12 mouse cellular contexts compared by ENCODE assay signal in genomic region chr11:110165822-110166221, GRCm38 (mm10). TPM values are rescaled to one million over a fixed set of nuclear protein-coding genes. Genes with fewer than 3 reads are reported as not detected.
DNase-seq lines count a peak whose midpoint lies in the region; ATAC-seq and TF ChIP-seq lines count a peak whose summit lies in the region.
"Had no signal": no experiment of that assay in that cellular context is flagged by ENCODE, and none has a peak within 500 bp of the region (broad histone marks: within the 10 kb centered on the region; RNA-seq: fewer than 3 reads in every experiment).

No protein-coding gene starts in this region.

- WGBS in intestine, embryonic 16.5 days = 41% methylated on average over 3 of the region's 3 CpGs
- WGBS in intestine, embryonic 15.5 days = 58% methylated on average over 3 of the region's 3 CpGs
- 17% methylated on average over 3 of the region's 3 CpGs for WGBS in lung, postnatal 0 days
- WGBS in lung, adult 2 months = 20% methylated on average over 3 of the region's 3 CpGs

- no peak for TF ChIP-seq POLR2A in lung, adult 2 months (IDR thresholded peaks at IDR 0.05; ENCODE audit: borderline replicate concordance, extremely low read depth, low read depth, low read length)

- DNase-seq in lung, postnatal 0 days (ENCODE audit: low spot score) = peak; percentile 63
- DNase-seq in lung, adult 2 months = no peak
- peak; percentile 42 for DNase-seq in telencephalon, adult 2 months (ENCODE audit: low read depth, low spot score)
- no peak for DNase-seq in thymus, postnatal 10 days (ENCODE audit: low spot score in 2 of 2)
- DNase-seq: adrenal gland, postnatal 25 days; cerebellum, adult 8-10 months; thymus, postnatal 4 days had no signal

- peak; percentile 40; the same call in 1 of the 2 replicates for ATAC-seq in intestine, embryonic 16.5 days
- no peak; the same call in 1 of the 2 replicates for ATAC-seq in intestine, embryonic 15.5 days
- ATAC-seq in lung, postnatal 0 days = no peak; the same call in 1 of the 2 replicates
- peak; percentile 100 for ATAC-seq in granulocyte monocyte progenitor cell, adult 5-6 weeks (replicated peaks; ENCODE audit: poor library complexity, severe bottlenecking)

- H3K4me3 ChIP-seq in intestine, embryonic 16.5 days (ENCODE audit: low read length) = no peak overlapping the region
- H3K4me3 ChIP-seq in intestine, embryonic 15.5 days (replicated peaks) = no peak overlapping the region
- no peak overlapping the region for H3K4me3 ChIP-seq in lung, postnatal 0 days (ENCODE audit: low read depth, low read length)
- H3K4me3 ChIP-seq in lung, adult 2 months (replicated peaks; ENCODE audit: extremely low read depth, low read depth, low read length) = no peak overlapping the region
- H3K4me3 ChIP-seq: neural tube, embryonic 12.5 days had no signal

- H3K4me1 ChIP-seq in intestine, embryonic 16.5 days (ENCODE audit: control insufficient read depth, insufficient read depth, low read length) = peaks cover 4% of the 10 kb centered on the region
- H3K4me1 ChIP-seq in intestine, embryonic 15.5 days (replicated peaks) = no peaks in the 10 kb centered on the region
- no peaks in the 10 kb centered on the region for H3K4me1 ChIP-seq in lung, postnatal 0 days (ENCODE audit: insufficient read depth, low read depth, low read length)
- no peaks in the 10 kb centered on the region; the same call in 1 of the 2 replicates for H3K4me1 ChIP-seq in lung, adult 2 months (ENCODE audit: control insufficient read depth, insufficient read depth, low read length)
- H3K4me1 ChIP-seq: neural tube, embryonic 12.5 days had no signal

- TF ChIP-seq CTCF in lung, postnatal 0 days (IDR thresholded peaks at IDR 0.05) = no peak
- no peak for TF ChIP-seq CTCF in lung, adult 2 months (IDR thresholded peaks at IDR 0.05; ENCODE audit: insufficient read depth, low read length)

- no peaks in the 10 kb centered on the region for H3K9me3 ChIP-seq in intestine, embryonic 16.5 days (ENCODE audit: control insufficient read depth, low read length)
- H3K9me3 ChIP-seq in intestine, embryonic 15.5 days = no peaks in the 10 kb centered on the region
- no peaks in the 10 kb centered on the region for H3K9me3 ChIP-seq in lung, postnatal 0 days (ENCODE audit: low read length)
- H3K9me3 ChIP-seq: neural tube, embryonic 12.5 days had no signal

- H3K27ac ChIP-seq in intestine, embryonic 16.5 days (ENCODE audit: low read length) = no peak overlapping the region
- no peak overlapping the region for H3K27ac ChIP-seq in intestine, embryonic 15.5 days
- no peak overlapping the region for H3K27ac ChIP-seq in lung, postnatal 0 days (ENCODE audit: low read length)
- H3K27ac ChIP-seq: neural tube, embryonic 12.5 days had no signal

- no peak overlapping the region for H3K9ac ChIP-seq in intestine, embryonic 16.5 days (ENCODE audit: low read depth, low read length)
- no peak overlapping the region for H3K9ac ChIP-seq in intestine, embryonic 15.5 days
- H3K9ac ChIP-seq in lung, postnatal 0 days (replicated peaks; ENCODE audit: low read depth) = no peak overlapping the region
- H3K9ac ChIP-seq: neural tube, embryonic 12.5 days had no signal

- H3K36me3 ChIP-seq in intestine, embryonic 16.5 days (ENCODE audit: control insufficient read depth, insufficient read depth, low read length) = no peaks in the 10 kb centered on the region
- no peaks in the 10 kb centered on the region for H3K36me3 ChIP-seq in intestine, embryonic 15.5 days
- no peaks in the 10 kb centered on the region for H3K36me3 ChIP-seq in lung, postnatal 0 days (ENCODE audit: insufficient read depth, low read length)
- H3K36me3 ChIP-seq: neural tube, embryonic 12.5 days had no signal

- H3K27me3 ChIP-seq in intestine, embryonic 16.5 days (replicated peaks; ENCODE audit: control insufficient read depth, insufficient read depth, low read length) = no peaks in the 10 kb centered on the region
- H3K27me3 ChIP-seq in intestine, embryonic 15.5 days (replicated peaks) = no peaks in the 10 kb centered on the region
- H3K27me3 ChIP-seq in lung, postnatal 0 days (replicated peaks; ENCODE audit: insufficient read depth, low read length) = no peaks in the 10 kb centered on the region
- H3K27me3 ChIP-seq: CH12.LX; neural tube, embryonic 12.5 days had no signal

- H3K4me2 ChIP-seq in intestine, embryonic 16.5 days (ENCODE audit: low read depth, low read length) = no peak overlapping the region
- H3K4me2 ChIP-seq in intestine, embryonic 15.5 days (replicated peaks) = no peak overlapping the region
- no peak overlapping the region for H3K4me2 ChIP-seq in lung, postnatal 0 days (replicated peaks; ENCODE audit: low read depth, low read length)
- H3K4me2 ChIP-seq: neural tube, embryonic 12.5 days had no signal

- TF ChIP-seq EP300 in lung, postnatal 0 days (IDR thresholded peaks at IDR 0.05) = no peak

RNA-seq across cellular contexts. Expression of gene Abca9, which starts 2.2 kb away (rescaled TPM):
- polyA plus RNA-seq in intestine, embryonic 16.5 days (2015; fragmentation: Nextera tagmentation; extraction: Ambion mirVana) = 0.95 and 1.1 TPM in 2 replicates
- polyA plus RNA-seq in intestine, embryonic 15.5 days (2015; fragmentation: Nextera tagmentation; extraction: Ambion mirVana) = 1.1 and 1.2 TPM in 2 replicates
- 0.93 and 1.3 TPM in 2 replicates for polyA plus RNA-seq in lung, postnatal 0 days (2015; fragmentation: Nextera tagmentation; extraction: Ambion mirVana)
- 1.3 and 2.2 TPM in 2 replicates for polyA plus RNA-seq in lung, adult 2 months (2012; rRNA removed)
- 1.8 and 2.4 TPM in 2 replicates for total RNA-seq in granulocyte monocyte progenitor cell, adult 5-6 weeks (2014; fragmentation: Nextera tagmentation)
- 4.4 and 4.5 TPM in 2 replicates for total RNA-seq in granulocyte monocyte progenitor cell, adult 5-6 weeks (2017)

Comparison
In these comparisons a context has a peak if more than half of its experiments do, and no peak if none do; other contexts are left out.
1. ATAC-seq: peak in intestine, embryonic 16.5 days (single experiment) and granulocyte monocyte progenitor cell, adult 5-6 weeks (single experiment); none in intestine, embryonic 15.5 days (single experiment) and lung, postnatal 0 days (single experiment).
2. DNase-seq: peak in lung, postnatal 0 days (single experiment) and telencephalon, adult 2 months (single experiment); none in lung, adult 2 months (single experiment) and thymus, postnatal 10 days (0 of 2).